Mouse (Mus musculus) lung, postnatal 0 days (tissue): ENCODE measurements around the gene Slc2a1. TPM values are rescaled to one million over a fixed set of nuclear protein-coding genes. Genes with fewer than 3 reads are reported as not detected.

Experiments
- ATAC-seq: fragments of 200-750 bp; cut with Nextera tagmentation; 2 replicates; pipeline ENCODE4 v1.8.0; 2017; ENCODE audit warnings: moderate library complexity
- DNase-seq: peaks from one replicate; pipeline ENCODE4 v3.0.0-alpha.2; 2016; ENCODE audit warnings: low spot score
- H3K27ac ChIP-seq: fragments of 300-500 bp; sonication (generic); 2 replicates; pipeline ENCODE4 v1.5.1; 2014; ENCODE audit warnings: antibody characterized with exemption, mild to moderate bottlenecking, low read length, mixed read lengths
- H3K27me3 ChIP-seq: fragments of 300-500 bp; sonication (generic); replicated peaks from 2 replicates; pipeline ENCODE4 v1.6.1; 2014; ENCODE audit warnings: low read length, mixed read lengths; ENCODE audit not compliant: insufficient read depth
- H3K36me3 ChIP-seq: fragments of 300-500 bp; sonication (generic); 2 replicates; pipeline ENCODE4 v1.6.1; 2014; ENCODE audit warnings: low read length, mixed read lengths; ENCODE audit not compliant: insufficient read depth
- H3K4me1 ChIP-seq: fragments of 300-500 bp; sonication (generic); 2 replicates; pipeline ENCODE4 v1.6.1; 2014; ENCODE audit warnings: antibody characterized with exemption, low read depth, low read length, mixed read lengths; ENCODE audit not compliant: insufficient read depth
- H3K4me2 ChIP-seq: fragments of 300-500 bp; sonication (generic); replicated peaks from 2 replicates; pipeline ENCODE4 v1.6.1; 2014; ENCODE audit warnings: low read depth, mild to moderate bottlenecking, low read length, moderate library complexity, mixed read lengths
- H3K4me3 ChIP-seq: fragments of 300-500 bp; sonication (generic); 2 replicates; pipeline ENCODE4 v1.5.1; 2014; ENCODE audit warnings: low read depth, low read length
- H3K9ac ChIP-seq: fragments of 300-500 bp; sonication (generic); replicated peaks from 2 replicates; pipeline ENCODE4 v1.6.1; 2014; ENCODE audit warnings: low read depth, mild to moderate bottlenecking
- H3K9me3 ChIP-seq: fragments of 300-500 bp; sonication (generic); 2 replicates; pipeline ENCODE4 v1.6.1; 2016; ENCODE audit warnings: low read length, mixed read lengths
- CTCF ChIP-seq: IDR thresholded peaks from 2 replicates; pipeline ENCODE4 v1.5.1; 2016; ENCODE audit warnings: antibody characterized with exemption, mild to moderate bottlenecking
- EP300 ChIP-seq: IDR thresholded peaks from 2 replicates; pipeline ENCODE4 v1.6.1; 2016; ENCODE audit warnings: antibody characterized with exemption, mild to moderate bottlenecking, control low read depth
- WGBS: fragments of 180-500 bp; shearing (Covaris S2); extraction: QIAGEN DNeasy Blood & Tissue Kit; methylation state at CpG from one replicate; pipeline ENCODE4 v1.1.7; 2014; 5-methylcytosine and 5-hydroxymethylcytosine counted together
- polyA plus RNA-seq: library from polyadenylated mRNA; unstranded; fragments of >200 nt; fragmentation: Nextera tagmentation; extraction: Ambion mirVana; gene quantifications from 2 replicates; pipeline ENCODE4 v1.2.1, GENCODE M21; 2015

Slc2a1 gene
- polyA plus RNA-seq, 1 experiment from 2014 or later, result 16.7 TPM

- Histone ChIP-seq H3K9ac (no peak overlapping the region), H3K4me1 (no peaks in the 10 kb centered on the region), H3K27me3 (no peaks in the 10 kb centered on the region), H3K4me3 (no peak overlapping the region), H3K36me3 (no peaks in the 10 kb centered on the region), H3K27ac (no peak overlapping the region), H3K4me2 (no peak overlapping the region), H3K9me3 (no peaks in the 10 kb centered on the region)
- ATAC-seq (no peak), DNase-seq (no peak)
- WGBS, result 57% methylated on average over 11 of the region's 11 CpGs
- no peak for TF ChIP-seq EP300
- TF ChIP-seq CTCF, result no peak
Observed at GRCm38 (mm10) chr4:119148741-119149140, 40.2 kb downstream of the Slc2a1 start.

- Histone ChIP-seq H3K9me3 (no peaks in the 10 kb centered on the region), H3K9ac (no peak overlapping the region), H3K4me3 (no peak overlapping the region), H3K27ac (no peak overlapping the region), H3K36me3 (no peaks in the 10 kb centered on the region), H3K4me2 (no peak overlapping the region), H3K27me3 (no peaks in the 10 kb centered on the region), H3K4me1 (no peaks in the 10 kb centered on the region)
- DNase-seq, result peak; percentile 43
- TF ChIP-seq CTCF (peak; percentile 71), EP300 (no peak)
- no peak for ATAC-seq
- 34% methylated on average over 2 of the region's 2 CpGs for WGBS
Observed at GRCm38 (mm10) chr4:119157186-119157585, 48.7 kb downstream of the Slc2a1 start.

GRCm38 (mm10) chr4:119157891-119158290, 49.4 kb downstream of the Slc2a1 start:
- no peak overlapping the region for H3K9ac ChIP-seq
- ATAC-seq (peak; percentile 94), DNase-seq (peak; percentile 92)
- WGBS, result 43% methylated on average over 5 of the region's 5 CpGs
- peak; percentile 98 for TF ChIP-seq EP300
- TF ChIP-seq CTCF, result no peak
- no peak overlapping the region for H3K27ac ChIP-seq
- no peak overlapping the region for H3K4me3 ChIP-seq
- no peaks in the 10 kb centered on the region for H3K36me3 ChIP-seq
- no peaks in the 10 kb centered on the region for H3K9me3 ChIP-seq
- H3K4me2 ChIP-seq, result no peak overlapping the region
- no peaks in the 10 kb centered on the region for H3K4me1 ChIP-seq
- no peaks in the 10 kb centered on the region for H3K27me3 ChIP-seq

GRCm38 (mm10) chr4:119161358-119161757, 52.8 kb downstream of the Slc2a1 start:
- Histone ChIP-seq H3K9ac (no peak overlapping the region), H3K27me3 (no peaks in the 10 kb centered on the region), H3K4me3 (no peak overlapping the region), H3K36me3 (no peaks in the 10 kb centered on the region), H3K9me3 (no peaks in the 10 kb centered on the region), H3K4me2 (no peak overlapping the region), H3K4me1 (no peaks in the 10 kb centered on the region), H3K27ac (no peak overlapping the region)
- DNase-seq (peak; percentile 75), ATAC-seq (0 out of 2 replicates have a peak, but pooled peaks have one; percentile 20)
- 34% methylated on average over 3 of the region's 3 CpGs for WGBS
- no peak for TF ChIP-seq CTCF
- TF ChIP-seq EP300, result peak; percentile 67

- H3K27ac ChIP-seq, result no peak overlapping the region
- ATAC-seq, result no peak
- WGBS, result 74% methylated on average over 4 of the region's 4 CpGs
- TF ChIP-seq EP300, result no peak
- TF ChIP-seq CTCF, result peak; percentile 28
- H3K9ac ChIP-seq, result no peak overlapping the region
- no peaks in the 10 kb centered on the region for H3K36me3 ChIP-seq
- H3K9me3 ChIP-seq, result no peaks in the 10 kb centered on the region
- H3K4me1 ChIP-seq, result no peaks in the 10 kb centered on the region
- DNase-seq, result no peak
- H3K4me3 ChIP-seq, result no peak overlapping the region
- H3K27me3 ChIP-seq, result no peaks in the 10 kb centered on the region
- no peak overlapping the region for H3K4me2 ChIP-seq
Observed at GRCm38 (mm10) chr4:119162990-119163389, 54.5 kb downstream of the Slc2a1 start.

GRCm38 (mm10) chr4:119165916-119166315, 57.4 kb downstream of the Slc2a1 start:
- Histone ChIP-seq H3K36me3 (peaks cover 10% of the 10 kb centered on the region; the same call in 1 of the 2 replicates), H3K9me3 (no peaks in the 10 kb centered on the region), H3K4me3 (no peak overlapping the region), H3K27me3 (no peaks in the 10 kb centered on the region), H3K4me2 (no peak overlapping the region), H3K9ac (no peak overlapping the region), H3K27ac (no peak overlapping the region), H3K4me1 (no peaks in the 10 kb centered on the region)
- no peak for TF ChIP-seq CTCF
- no peak for TF ChIP-seq EP300
- ATAC-seq, result no peak
- DNase-seq, result peak; percentile 25
- WGBS, result 56% methylated on average over 7 of the region's 7 CpGs

- TF ChIP-seq CTCF (peak; percentile 36), EP300 (no peak)
- 0 out of 2 replicates have a peak, but pooled peaks have one; percentile 17 for ATAC-seq
- Histone ChIP-seq H3K9ac (no peak overlapping the region), H3K4me1 (no peaks in the 10 kb centered on the region), H3K36me3 (peaks cover 10% of the 10 kb centered on the region; the same call in 1 of the 2 replicates), H3K4me2 (no peak overlapping the region), H3K9me3 (no peaks in the 10 kb centered on the region), H3K4me3 (no peak overlapping the region), H3K27me3 (no peaks in the 10 kb centered on the region), H3K27ac (no peak overlapping the region)
- WGBS, result 72% methylated on average over 4 of the region's 4 CpGs
- no peak for DNase-seq
Observed at GRCm38 (mm10) chr4:119167068-119167467, 58.6 kb downstream of the Slc2a1 start.
